Mouse (Mus musculus) intestine, postnatal 0 days (tissue): ENCODE results near the gene Gm47959. TPM values are rescaled to one million over a fixed set of nuclear protein-coding genes. Genes with fewer than 3 reads are reported as not detected.

Source experiments
- ATAC-seq: fragments of 200-750 bp; cut with Nextera tagmentation; 2 replicates; pipeline ENCODE4 v1.8.0; 2017; ENCODE audit warnings: mild to moderate bottlenecking, moderate TSS enrichment, moderate library complexity
- H3K27ac ChIP-seq: fragments of 300-500 bp; sonication (generic); 2 replicates; pipeline ENCODE4 v1.5.1; 2014; ENCODE audit warnings: mild to moderate bottlenecking, low read depth, low read length, moderate library complexity
- H3K27me3 ChIP-seq: fragments of 300-500 bp; sonication (generic); replicated peaks from 2 replicates; pipeline ENCODE4 v1.6.1; 2014; ENCODE audit warnings: low read length, mixed read lengths; ENCODE audit not compliant: control insufficient read depth, insufficient read depth
- H3K36me3 ChIP-seq: fragments of 300-500 bp; sonication (generic); 2 replicates; pipeline ENCODE4 v1.6.1; 2014; ENCODE audit warnings: mild to moderate bottlenecking, moderate library complexity; ENCODE audit not compliant: control insufficient read depth, insufficient read depth
- H3K4me1 ChIP-seq: fragments of 300-500 bp; sonication (generic); replicated peaks from 2 replicates; pipeline ENCODE4 v1.6.1; 2014; ENCODE audit warnings: antibody characterized with exemption, low read length, mixed read lengths; ENCODE audit not compliant: control insufficient read depth, insufficient read depth
- H3K4me2 ChIP-seq: fragments of 300-500 bp; sonication (generic); replicated peaks from 2 replicates; pipeline ENCODE4 v1.6.1; 2014; ENCODE audit warnings: low read depth, mild to moderate bottlenecking, moderate library complexity
- H3K4me3 ChIP-seq: fragments of 300-500 bp; sonication (generic); 2 replicates; pipeline ENCODE4 v1.5.1; 2014; ENCODE audit warnings: low read depth, low read length
- H3K9ac ChIP-seq: fragments of 300-500 bp; sonication (generic); 2 replicates; pipeline ENCODE4 v1.6.1; 2014; ENCODE audit warnings: mild to moderate bottlenecking, low read depth, low read length
- H3K9me3 ChIP-seq: fragments of 300-500 bp; sonication (generic); 2 replicates; pipeline ENCODE4 v1.6.1; 2016; ENCODE audit warnings: mixed run types; ENCODE audit not compliant: control insufficient read depth
- CTCF ChIP-seq: sonication (generic); IDR thresholded peaks from 2 replicates; pipeline ENCODE4 v1.5.1; 2016; ENCODE audit warnings: low read depth, mild to moderate bottlenecking, control low read depth, antibody characterized with exemption, moderate library complexity
- WGBS: fragments of 180-500 bp; shearing (Covaris S2); extraction: QIAGEN DNeasy Blood & Tissue Kit; methylation state at CpG from one replicate; pipeline ENCODE4 v1.1.7; 2014; 5-methylcytosine and 5-hydroxymethylcytosine counted together
- polyA plus RNA-seq: library from polyadenylated mRNA; unstranded; fragments of >200 nt; fragmentation: Nextera tagmentation; extraction: Ambion mirVana; gene quantifications from 2 replicates; pipeline ENCODE4 v1.2.1, GENCODE M21; 2015

Gene Gm47959
- polyA plus RNA-seq, 1 experiment from 2014 or later = not detected

GRCm38 (mm10) chr1:83038109-83038672, 37.8 kb downstream of the Gm47959 start, which contains the start of gene Slc19a3:
Gene Slc19a3 (minus strand): TSS chr1:83038448.
- ATAC-seq = peak; percentile 55
- Histone ChIP-seq H3K9me3 (no peaks in the 10 kb centered on the region), H3K27me3 (no peaks in the 10 kb centered on the region), H3K4me2 (peak within 1 kb of the TSS; percentile 81), H3K4me1 (no peaks in the 10 kb centered on the region), H3K4me3 (peak within 1 kb of the TSS; percentile 50), H3K9ac (peak within 1 kb of the TSS; percentile 52), H3K36me3 (no peaks in the 10 kb centered on the region), H3K27ac (peak within 1 kb of the TSS; percentile 47; the same call in 1 of the 2 replicates)
- WGBS = 2% methylated on average over 25 of the region's 25 CpGs
- TF ChIP-seq CTCF = no peak

- Histone ChIP-seq H3K4me3 (no peak overlapping the region), H3K9me3 (no peaks in the 10 kb centered on the region), H3K4me2 (no peak overlapping the region), H3K27me3 (no peaks in the 10 kb centered on the region), H3K9ac (no peak overlapping the region), H3K36me3 (no peaks in the 10 kb centered on the region), H3K27ac (no peak overlapping the region), H3K4me1 (no peaks in the 10 kb centered on the region)
- no peak for ATAC-seq
- 47% methylated on average over 4 of the region's 4 CpGs for WGBS
- TF ChIP-seq CTCF = no peak
Observed at GRCm38 (mm10) chr1:83039080-83039479, 38.7 kb downstream of the Gm47959 start.

GRCm38 (mm10) chr1:83042380-83042779, 42.0 kb downstream of the Gm47959 start, which contains the start of gene Krtap28-10:
Gene Krtap28-10 (minus strand): TSS chr1:83042480.
- no peak within 1 kb of the TSS for H3K4me2 ChIP-seq
- WGBS = 85% methylated on average over 2 of the region's 2 CpGs
- no peaks in the 10 kb centered on the region for H3K27me3 ChIP-seq
- no peaks in the 10 kb centered on the region for H3K36me3 ChIP-seq
- no peak within 1 kb of the TSS for H3K27ac ChIP-seq
- H3K4me3 ChIP-seq = no peak within 1 kb of the TSS
- H3K4me1 ChIP-seq = no peaks in the 10 kb centered on the region
- H3K9me3 ChIP-seq = no peaks in the 10 kb centered on the region
- no peak for ATAC-seq
- H3K9ac ChIP-seq = no peak within 1 kb of the TSS
- no peak for TF ChIP-seq CTCF

GRCm38 (mm10) chr1:83044882-83045427, 44.6 kb downstream of the Gm47959 start, which contains the start of gene Gm47969:
Gene Gm47969 (plus strand): TSS chr1:83044932.
- 63% methylated on average over 5 of the region's 5 CpGs for WGBS
- H3K4me2 ChIP-seq = no peak within 1 kb of the TSS
- H3K4me1 ChIP-seq = no peaks in the 10 kb centered on the region
- no peak within 1 kb of the TSS for H3K9ac ChIP-seq
- H3K27ac ChIP-seq = no peak within 1 kb of the TSS
- H3K27me3 ChIP-seq = no peaks in the 10 kb centered on the region
- TF ChIP-seq CTCF = peak; percentile 46
- no peak for ATAC-seq
- H3K9me3 ChIP-seq = no peaks in the 10 kb centered on the region
- H3K36me3 ChIP-seq = no peaks in the 10 kb centered on the region
- H3K4me3 ChIP-seq = no peak within 1 kb of the TSS

Other genes with a start within 250 kb of the Gm47959 start
- 760 and 763 TPM in 2 replicates for gene Tm4sf20, start 232.1 kb upstream of the Gm47959 start, polyA plus RNA-seq
- not detected in 2 replicates for gene Gm47791, start 229.3 kb upstream of the Gm47959 start, polyA plus RNA-seq
- 35.8 and 36.7 TPM in 2 replicates for gene Agfg1, start 161.1 kb upstream of the Gm47959 start, polyA plus RNA-seq
- 0.31 TPM in 1 of 2 replicates, not detected in the other for gene A030005L19Rik, start 87.2 kb upstream of the Gm47959 start, polyA plus RNA-seq
- gene A030014E15Rik, start 75.6 kb upstream of the Gm47959 start, polyA plus RNA-seq = not detected in 2 replicates
- not detected in 2 replicates for gene Gm6217, start 69.1 kb upstream of the Gm47959 start, polyA plus RNA-seq
- not detected in 2 replicates for gene A030003K21Rik, start 57.2 kb upstream of the Gm47959 start, polyA plus RNA-seq
- not detected in 2 replicates for gene Gm7544, start 44.5 kb upstream of the Gm47959 start, polyA plus RNA-seq
- gene Gm47955, start 40.3 kb upstream of the Gm47959 start, polyA plus RNA-seq = not detected in 2 replicates
- 5.8 and 6.8 TPM in 2 replicates for gene Slc19a3, start 37.9 kb downstream of the Gm47959 start, polyA plus RNA-seq
- gene Krtap28-10, start 41.9 kb downstream of the Gm47959 start, polyA plus RNA-seq = not detected in 2 replicates
- gene Gm47969, start 44.4 kb downstream of the Gm47959 start, polyA plus RNA-seq = not detected in 2 replicates
- not detected in 2 replicates for gene A030005K14Rik, start 58.8 kb downstream of the Gm47959 start, polyA plus RNA-seq
- gene Krtap28-13, start 60.4 kb downstream of the Gm47959 start, polyA plus RNA-seq = 0.12 TPM in 1 of 2 replicates, not detected in the other
- 13.2 and 28.1 TPM in 2 replicates for gene Ccl20, start 116.2 kb downstream of the Gm47959 start, polyA plus RNA-seq
- not detected in 2 replicates for gene Daw1, start 159.2 kb downstream of the Gm47959 start, polyA plus RNA-seq